Mouse (Mus musculus) thymus, adult 2 months (tissue): Measurements from ENCODE around the gene 2310061N02Rik. TPM values are rescaled to one million over a fixed set of nuclear protein-coding genes. Genes with fewer than 3 reads are reported as not detected.
"Not testable (repeated sequence)": the region's sequence is repeated elsewhere in the genome, so short reads cannot be mapped to it uniquely, and the experiment has no call there.

ENCODE experiments used
- DNase-seq: peaks from one replicate; pipeline ENCODE4 v3.0.0; 2021
- H3K27ac ChIP-seq: fragments of 200-500 bp; 2 replicates; pipeline ENCODE4 v1.5.1; 2012; ENCODE audit warnings: low read length, control low read depth; ENCODE audit not compliant: control insufficient read depth, insufficient read depth
- H3K27me3 ChIP-seq: fragments of 200-500 bp; 2 replicates; pipeline ENCODE4 v1.6.1; 2012; ENCODE audit warnings: mild to moderate bottlenecking, low read length, moderate library complexity, mixed read lengths; ENCODE audit not compliant: control insufficient read depth, insufficient read depth
- H3K36me3 ChIP-seq: fragments of 200-500 bp; 2 replicates; pipeline ENCODE4 v1.6.1; 2012; ENCODE audit warnings: mild to moderate bottlenecking, low read length, moderate library complexity; ENCODE audit not compliant: control insufficient read depth, insufficient read depth
- H3K4me1 ChIP-seq: fragments of 200-500 bp; replicated peaks from 2 replicates; pipeline ENCODE4 v1.6.1; 2012; ENCODE audit warnings: low read length; ENCODE audit not compliant: control insufficient read depth, insufficient read depth
- H3K4me3 ChIP-seq: fragments of 200-500 bp; 2 replicates; pipeline ENCODE4 v1.5.1; 2012; ENCODE audit warnings: mild to moderate bottlenecking, low read length, control low read depth, moderate library complexity; ENCODE audit not compliant: control insufficient read depth, insufficient read depth
- CTCF ChIP-seq: fragments of 200-500 bp; IDR thresholded peaks from 2 replicates; pipeline ENCODE4 v1.5.1; 2012; ENCODE audit warnings: mild to moderate bottlenecking, control low read depth, low read length, moderate library complexity, borderline replicate concordance; ENCODE audit not compliant: control insufficient read depth, poor library complexity, insufficient read depth; ENCODE audit errors: extremely low read depth
- POLR2A ChIP-seq: fragments of 200-500 bp; IDR thresholded peaks from 2 replicates; pipeline ENCODE4 v1.6.1; 2012; ENCODE audit warnings: mild to moderate bottlenecking, low read length, control low read depth, moderate library complexity; ENCODE audit not compliant: control insufficient read depth, poor library complexity, insufficient read depth; ENCODE audit errors: extremely low read depth
- WGBS: fragments of 180-500 bp; shearing (Covaris S2); methylation state at CpG from one replicate; pipeline ENCODE4 v1.1.7; 2018; 5-methylcytosine and 5-hydroxymethylcytosine counted together
- polyA plus RNA-seq: library from polyadenylated mRNA; depleted of rRNA; stranded (reverse); fragments of >200 nt; gene quantifications from 2 replicates; pipeline ENCODE4 v1.2.3, GENCODE M21; 2012; rRNA removed

Gene 2310061N02Rik
- polyA plus RNA-seq = not detected in 2 replicates

- DNase-seq = no peak
- 78% methylated on average over 10 of the region's 10 CpGs for WGBS
- TF ChIP-seq POLR2A = no peak
- no peak for TF ChIP-seq CTCF
- no peaks in the 10 kb centered on the region for H3K4me1 ChIP-seq
- H3K36me3 ChIP-seq = no peaks in the 10 kb centered on the region
- H3K27me3 ChIP-seq = no peaks in the 10 kb centered on the region
- no peak within 1 kb of the TSS for H3K4me3 ChIP-seq
- no peak within 1 kb of the TSS for H3K27ac ChIP-seq
Observed at GRCm38 (mm10) chr16:88707496-88708012, at the start of gene 2310061N02Rik. TSS of gene 2310061N02Rik (minus strand) at chr16:88707962.

GRCm38 (mm10) chr16:88751535-88751934 is 43.8 kb upstream of the 2310061N02Rik start, which contains the start of gene Krtap13:
TSS of gene Krtap13 (minus strand) at chr16:88751635.
- H3K36me3 ChIP-seq, H3K4me1 ChIP-seq, H3K4me3 ChIP-seq, DNase-seq, H3K27ac ChIP-seq, H3K27me3 ChIP-seq: not testable (repeated sequence)
- WGBS = 89% methylated on average over 3 of the region's 3 CpGs

- Histone ChIP-seq H3K4me3 (no peak overlapping the region), H3K4me1 (no peaks in the 10 kb centered on the region), H3K27me3 (no peaks in the 10 kb centered on the region), H3K36me3 (no peaks in the 10 kb centered on the region), H3K27ac (no peak overlapping the region)
- WGBS = 66% methylated on average over 4 of the region's 4 CpGs
- TF ChIP-seq POLR2A (no peak), CTCF (no peak)
- DNase-seq = no peak
Observed at GRCm38 (mm10) chr16:88747943-88748342, 40.2 kb upstream of the 2310061N02Rik start.

DNA sequence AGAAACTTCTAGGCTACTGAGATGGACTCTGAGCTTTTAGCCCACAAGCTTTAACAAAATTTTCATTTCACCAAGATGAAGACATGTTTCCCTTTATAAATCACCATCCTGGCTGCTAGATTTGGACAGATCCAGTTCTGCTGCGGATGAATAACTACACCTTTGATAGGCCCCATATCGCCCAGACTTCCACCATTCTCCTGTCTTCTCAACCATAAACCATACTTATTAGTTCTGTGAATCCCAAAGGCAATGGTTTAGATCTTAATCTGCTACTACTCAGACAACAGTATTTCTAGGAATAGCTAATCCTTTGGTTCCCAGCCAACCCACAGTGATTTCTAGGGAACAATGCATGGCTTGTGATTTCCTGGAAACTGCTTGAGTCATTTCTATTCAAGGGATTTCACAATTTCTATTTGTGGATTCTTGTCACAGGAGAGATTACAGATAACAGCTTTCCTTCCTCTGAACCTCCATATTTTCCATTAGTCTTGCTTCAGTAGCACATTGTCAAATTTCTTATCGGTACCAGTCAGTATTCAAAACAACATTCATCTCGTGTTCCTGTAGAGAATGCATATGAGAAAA is 37.1 kb upstream of the 2310061N02Rik start:
- H3K4me1 ChIP-seq = no peaks in the 10 kb centered on the region
- H3K27me3 ChIP-seq = no peaks in the 10 kb centered on the region
- 56% methylated on average over 4 of the region's 4 CpGs for WGBS
- TF ChIP-seq POLR2A (no peak), CTCF (no peak)
- no peak overlapping the region for H3K4me3 ChIP-seq
- no peak overlapping the region for H3K27ac ChIP-seq
- no peaks in the 10 kb centered on the region for H3K36me3 ChIP-seq
- DNase-seq = no peak

- DNase-seq = no peak
Observed at GRCm38 (mm10) chr16:88735391-88735790, 27.6 kb upstream of the 2310061N02Rik start.

DNA sequence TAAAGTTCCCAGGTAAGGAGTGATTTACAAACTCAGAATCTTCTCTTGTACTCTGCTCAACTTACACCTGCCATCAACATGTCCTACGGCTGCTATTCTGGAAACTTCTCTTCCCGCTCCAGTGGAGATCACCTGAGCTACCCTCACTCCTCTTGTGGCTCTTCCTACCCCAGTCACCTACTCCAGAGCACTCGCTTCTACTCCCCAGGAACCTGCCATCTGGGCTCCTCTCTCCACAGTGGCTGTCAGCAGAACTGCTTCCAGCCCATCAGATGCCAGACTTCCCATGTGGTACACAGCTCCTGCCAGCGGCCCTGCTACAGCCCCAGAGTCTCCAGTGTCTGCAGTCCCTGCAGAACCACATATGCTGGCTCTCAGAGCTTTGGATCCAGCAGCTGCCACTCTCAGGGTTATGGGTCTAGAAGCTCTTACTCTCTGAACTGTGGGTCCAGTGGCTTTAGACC is 21.1 kb upstream of the 2310061N02Rik start, which contains the start of gene Krtap13-1:
TSS of gene Krtap13-1 (plus strand) at position 51 of the 464 bp plus-strand sequence.
- H3K4me3 ChIP-seq = no peak within 1 kb of the TSS
- no peaks in the 10 kb centered on the region for H3K4me1 ChIP-seq
- no peak for DNase-seq
- TF ChIP-seq CTCF (no peak), POLR2A (no peak)
- no peak within 1 kb of the TSS for H3K27ac ChIP-seq
- WGBS = 87% methylated on average over 4 of the region's 4 CpGs
- H3K36me3 ChIP-seq = no peaks in the 10 kb centered on the region
- H3K27me3 ChIP-seq = no peaks in the 10 kb centered on the region

More at GRCm38 (mm10) chr16:88735391-88735790, 27.6 kb upstream of the 2310061N02Rik start:
- no peak overlapping the region for H3K27ac ChIP-seq
- no peaks in the 10 kb centered on the region for H3K36me3 ChIP-seq
- WGBS = 25% methylated on average over 2 of the region's 2 CpGs
- no peak overlapping the region for H3K4me3 ChIP-seq
- TF ChIP-seq POLR2A (no peak), CTCF (no peak)
- no peaks in the 10 kb centered on the region for H3K27me3 ChIP-seq
- no peaks in the 10 kb centered on the region for H3K4me1 ChIP-seq

GRCm38 (mm10) chr16:88720031-88720430 is 12.3 kb upstream of the 2310061N02Rik start:
- H3K4me1 ChIP-seq = no peaks in the 10 kb centered on the region
- TF ChIP-seq POLR2A (no peak), CTCF (no peak)
- no peak overlapping the region for H3K4me3 ChIP-seq
- H3K27me3 ChIP-seq = no peaks in the 10 kb centered on the region
- H3K36me3 ChIP-seq = no peaks in the 10 kb centered on the region
- DNase-seq = no peak
- 53% methylated on average over 1 of the region's 1 CpGs for WGBS
- no peak overlapping the region for H3K27ac ChIP-seq
